Mouse (Mus musculus): ENCODE results near the gene Mta3. TPM values are rescaled to one million over a fixed set of nuclear protein-coding genes. Genes with fewer than 3 reads are reported as not detected.

Gene Mta3
- total and polyA plus RNA-seq, 3 experiments, result 31.1 to 67.6 (median 39.2) TPM

GRCm38 (mm10) chr17:83808476-83809098 is 102.6 kb downstream of the Mta3 start:
- Histone ChIP-seq H3K79me2 (replicated peaks; ENCODE audit: control insufficient read depth, extremely low read depth, insufficient read depth, poor library complexity, severe bottlenecking) (no peaks in the 10 kb centered on the region), H3K4me1 (ENCODE audit: control insufficient read depth in 1 of 2, insufficient read depth in 2 of 2) (peaks cover 0 to 40% of the 10 kb centered on the region in 2 experiments; a peak in 2 of 4 replicates), H3K4me2 (ENCODE audit: insufficient read depth, low read depth, poor library complexity, severe bottlenecking) (no peak overlapping the region), H3K27me3 (replicated peaks) (no peaks in the 10 kb centered on the region), H3K36me3 (replicated peaks in 1 of 2; ENCODE audit: control insufficient read depth in 1 of 2, insufficient read depth in 1 of 2, low read length in 1 of 2) (peaks cover 21 to 80% of the 10 kb centered on the region in 2 experiments), H3K9ac (ENCODE audit: insufficient read depth, low read depth) (no peak overlapping the region), H3K9me3 (replicated peaks; ENCODE audit: low read length) (no peaks in the 10 kb centered on the region), H3K4me3 (replicated peaks in 1 of 3; ENCODE audit: low read depth in 2 of 3, low read length in 2 of 3, poor library complexity in 1 of 3) (no peak overlapping the region), H3K27ac (ENCODE audit: insufficient read depth, low read depth) (no peak overlapping the region)
- TF ChIP-seq MAFK (IDR thresholded peaks at IDR 0.05; ENCODE audit: insufficient replicate concordance, low read length), result no peak
- no peak for TF ChIP-seq JUND (conservative IDR thresholded peaks at IDR 0.05; ENCODE audit: low read depth, low read length)
- no peak for TF ChIP-seq NRF1 (IDR thresholded peaks at IDR 0.05; ENCODE audit: low read depth, low read length)
- no peak for TF ChIP-seq IRF4 (IDR thresholded peaks at IDR 0.05; ENCODE audit: low read depth, low read length)
- TF ChIP-seq MAZ (IDR thresholded peaks at IDR 0.05; ENCODE audit: low read depth, low read length), result no peak
- TF ChIP-seq RCOR1 (conservative IDR thresholded peaks at IDR 0.05; ENCODE audit: low read depth, low read length), result no peak
- no peak for TF ChIP-seq HCFC1 (IDR thresholded peaks at IDR 0.05; ENCODE audit: low read depth, low read length)
- no peak for TF ChIP-seq ZC3H11A (IDR thresholded peaks at IDR 0.05; ENCODE audit: low read depth, low read length)
- TF ChIP-seq USF1 (IDR thresholded peaks at IDR 0.05; ENCODE audit: low read depth, low read length), result no peak
- no peak for TF ChIP-seq MEF2A (IDR thresholded peaks at IDR 0.05; ENCODE audit: borderline replicate concordance, low read depth, low read length)
- in situ Hi-C loops (cut with MboI; ENCODE audit: low pct_ligation_motif_present, low pct_unique_long_range_greater_than_20kb, low sequenced_read_pairs), result no loop called here
- dilution Hi-C loops (cut with MboI; ENCODE audit: extremely low pct_ligation_motif_present, extremely low pct_unique_long_range_greater_than_20kb, low sequenced_read_pairs), result no loop called here
- DNase-seq (ENCODE audit: extremely low read depth), result no peak

DNA sequence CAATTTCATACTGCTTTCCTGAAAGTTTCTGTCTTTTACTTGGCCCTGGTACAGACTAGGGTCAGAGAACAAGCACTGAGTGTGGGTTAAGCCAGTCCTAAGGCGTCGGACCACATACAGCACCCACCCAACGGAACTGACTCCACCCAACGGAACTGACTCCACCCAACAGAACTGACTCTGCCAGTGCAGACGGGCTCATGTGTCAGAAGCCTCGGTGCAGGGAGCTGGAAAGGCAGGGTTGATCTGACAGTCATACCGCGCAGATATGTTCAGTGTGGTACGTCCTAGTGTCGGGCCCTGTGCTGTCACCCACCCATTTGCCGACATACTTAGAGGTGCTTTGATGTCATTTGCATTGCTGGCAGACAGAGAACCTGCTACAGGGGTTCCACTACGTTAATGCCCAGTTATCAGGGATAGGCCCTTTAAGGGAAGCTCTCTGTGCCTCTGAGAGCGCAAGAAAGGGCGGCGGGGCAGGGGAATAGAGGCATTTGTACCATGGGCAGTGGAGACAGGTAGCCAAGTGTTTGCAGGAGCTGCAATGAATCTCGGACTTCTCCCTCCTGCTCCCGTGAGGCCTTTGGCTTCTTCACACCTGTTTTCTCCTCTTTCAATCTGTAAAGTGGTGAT is 103.3 kb downstream of the Mta3 start:
- Histone ChIP-seq H3K27me3 (replicated peaks) (no peaks in the 10 kb centered on the region), H3K9ac (ENCODE audit: insufficient read depth, low read depth) (no peak overlapping the region), H3K79me2 (replicated peaks; ENCODE audit: control insufficient read depth, extremely low read depth, insufficient read depth, poor library complexity, severe bottlenecking) (no peaks in the 10 kb centered on the region), H3K4me2 (ENCODE audit: insufficient read depth, low read depth, poor library complexity, severe bottlenecking) (no peak overlapping the region), H3K9me3 (replicated peaks; ENCODE audit: low read length) (no peaks in the 10 kb centered on the region), H3K27ac (ENCODE audit: insufficient read depth, low read depth) (no peak overlapping the region), H3K4me3 (replicated peaks in 1 of 3; ENCODE audit: low read depth in 2 of 3, low read length in 2 of 3, poor library complexity in 1 of 3) (no peak overlapping the region), H3K36me3 (replicated peaks in 1 of 2; ENCODE audit: control insufficient read depth in 1 of 2, insufficient read depth in 1 of 2, low read length in 1 of 2) (peaks cover 21 to 75% of the 10 kb centered on the region in 2 experiments), H3K4me1 (ENCODE audit: control insufficient read depth in 1 of 2, insufficient read depth in 2 of 2) (peaks cover 0 to 40% of the 10 kb centered on the region in 2 experiments; a peak in 2 of 4 replicates)
- DNase-seq (ENCODE audit: extremely low read depth), result no peak
- dilution Hi-C loops (cut with MboI; ENCODE audit: extremely low pct_ligation_motif_present, extremely low pct_unique_long_range_greater_than_20kb, low sequenced_read_pairs), result no loop called here
- in situ Hi-C loops (cut with MboI; ENCODE audit: low pct_ligation_motif_present, low pct_unique_long_range_greater_than_20kb, low sequenced_read_pairs), result no loop called here
- TF ChIP-seq JUND (conservative IDR thresholded peaks at IDR 0.05; ENCODE audit: low read depth, low read length), result no peak
- TF ChIP-seq MAX (IDR thresholded peaks at IDR 0.05; ENCODE audit: low read length), result no peak

DNA sequence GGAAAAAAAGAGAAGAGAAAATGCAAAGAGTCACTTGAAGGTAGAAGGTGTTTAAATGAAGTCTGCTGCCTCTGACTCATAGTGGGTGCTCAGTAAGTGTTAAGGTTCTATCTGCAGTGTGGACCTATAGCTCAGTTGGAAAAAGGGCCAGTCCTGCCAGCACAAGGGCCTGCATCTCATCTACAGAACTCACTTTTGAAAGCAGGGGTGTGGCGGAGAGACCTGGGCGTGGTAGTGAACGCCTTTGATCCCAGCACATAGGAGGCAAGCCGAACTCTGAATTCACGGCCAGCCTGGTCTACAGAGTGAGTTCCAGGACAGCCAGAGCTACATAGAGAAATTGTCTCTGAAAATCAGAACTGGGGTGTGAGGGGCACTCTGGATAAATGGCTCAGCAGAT is 104.3 kb downstream of the Mta3 start:
- no peak overlapping the region for H3K4me2 ChIP-seq (ENCODE audit: insufficient read depth, low read depth, poor library complexity, severe bottlenecking)
- no peak overlapping the region for H3K4me3 ChIP-seq (replicated peaks in 1 of 3; ENCODE audit: low read depth in 2 of 3, low read length in 2 of 3, poor library complexity in 1 of 3)
- TF ChIP-seq PAX5 (IDR thresholded peaks at IDR 0.05; ENCODE audit: low read length), result no peak
- TF ChIP-seq RCOR1 (conservative IDR thresholded peaks at IDR 0.05; ENCODE audit: low read depth, low read length), result no peak
- TF ChIP-seq EP300 (IDR thresholded peaks at IDR 0.05; ENCODE audit: low read length), result no peak
- no peak for TF ChIP-seq ELF1 (IDR thresholded peaks at IDR 0.05; ENCODE audit: low read depth, low read length)
- H3K9ac ChIP-seq (ENCODE audit: insufficient read depth, low read depth), result no peak overlapping the region
- in situ Hi-C loops (cut with MboI; ENCODE audit: low pct_ligation_motif_present, low pct_unique_long_range_greater_than_20kb, low sequenced_read_pairs), result no loop called here
- H3K27ac ChIP-seq (ENCODE audit: insufficient read depth, low read depth), result no peak overlapping the region
- no peak for DNase-seq (ENCODE audit: extremely low read depth)
- no peaks in the 10 kb centered on the region for H3K79me2 ChIP-seq (replicated peaks; ENCODE audit: control insufficient read depth, extremely low read depth, insufficient read depth, poor library complexity, severe bottlenecking)
- peaks cover 0 to 40% of the 10 kb centered on the region in 2 experiments; a peak in 2 of 4 replicates for H3K4me1 ChIP-seq (ENCODE audit: control insufficient read depth in 1 of 2, insufficient read depth in 2 of 2)
- no peaks in the 10 kb centered on the region for H3K27me3 ChIP-seq (replicated peaks)
- dilution Hi-C loops (cut with MboI; ENCODE audit: extremely low pct_ligation_motif_present, extremely low pct_unique_long_range_greater_than_20kb, low sequenced_read_pairs), result no loop called here
- peaks cover 16 to 68% of the 10 kb centered on the region in 2 experiments for H3K36me3 ChIP-seq (replicated peaks in 1 of 2; ENCODE audit: control insufficient read depth in 1 of 2, insufficient read depth in 1 of 2, low read length in 1 of 2)
- H3K9me3 ChIP-seq (replicated peaks; ENCODE audit: low read length), result no peaks in the 10 kb centered on the region
